Mouse (Mus musculus): Measurements from ENCODE around the gene Zfp54.

DNA sequence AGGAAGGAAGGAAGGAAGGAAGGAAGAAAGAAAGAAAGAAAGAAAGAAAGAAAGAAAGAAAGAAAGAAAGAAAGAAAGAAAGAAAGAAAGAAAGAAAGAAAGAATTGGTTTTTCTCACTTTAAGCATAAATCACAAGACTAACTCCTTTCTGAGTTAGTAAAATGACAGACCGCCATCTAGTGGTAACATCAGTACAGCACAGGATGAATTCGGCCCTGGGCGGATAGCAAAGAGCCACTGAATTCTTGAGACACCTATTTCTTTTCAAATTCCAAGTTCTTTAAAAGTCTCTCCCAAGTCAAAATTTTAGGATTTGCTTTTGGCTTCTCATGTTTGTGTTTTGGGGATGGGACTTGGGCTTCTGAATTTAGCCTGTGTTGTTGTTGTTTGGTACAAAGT is 26.6 kb downstream of the Zfp54 start:
- no peak for TF ChIP-seq POLR2A (IDR thresholded peaks at IDR 0.05; ENCODE audit: low read depth, low read length)
- TF ChIP-seq CTCF (IDR thresholded peaks at IDR 0.05; ENCODE audit: extremely low read depth, insufficient read length, insufficient replicate concordance, low read depth, low read length): no peak

All from small intestine, adult 2 months (tissue).